Mouse (Mus musculus) bone marrow, adult 2 months (tissue): ENCODE measurements around the gene Zfp523. TPM values are rescaled to one million over a fixed set of nuclear protein-coding genes. Genes with fewer than 3 reads are reported as not detected.

Experiments used
- H3K27ac ChIP-seq: fragments of 200-500 bp; 2 replicates; pipeline ENCODE4 v1.5.1; 2012; ENCODE audit warnings: low read depth, mild to moderate bottlenecking, control low read depth, inconsistent platforms, low read length; ENCODE audit not compliant: control insufficient read depth, poor library complexity, insufficient read depth
- H3K4me1 ChIP-seq: fragments of 200-500 bp; 2 replicates; pipeline ENCODE4 v1.6.1; 2011; ENCODE audit warnings: low read length; ENCODE audit not compliant: control insufficient read depth, insufficient read depth
- H3K4me3 ChIP-seq: fragments of 200-500 bp; replicated peaks from 2 replicates; pipeline ENCODE3; 2011; ENCODE audit warnings: mild to moderate bottlenecking, low read depth, low read length, control low read depth; ENCODE audit not compliant: control insufficient read depth
- CTCF ChIP-seq: fragments of 200-500 bp; IDR thresholded peaks from 2 replicates; pipeline ENCODE4 v1.5.1; 2011; ENCODE audit warnings: low read length, control low read depth; ENCODE audit not compliant: control insufficient read depth, insufficient read depth
- POLR2A ChIP-seq: fragments of 200-500 bp; IDR thresholded peaks from 2 replicates; pipeline ENCODE4 v1.6.1; 2011; ENCODE audit warnings: low read depth, mild to moderate bottlenecking, control low read depth, low read length, borderline replicate concordance; ENCODE audit not compliant: control insufficient read depth
- WGBS: fragments of 180-500 bp; shearing (Covaris S2); methylation state at CpG from one replicate; pipeline ENCODE4 v1.1.7; 2018; 5-methylcytosine and 5-hydroxymethylcytosine counted together
- polyA plus RNA-seq: library from polyadenylated mRNA; stranded (reverse); fragments of >200 nt; gene quantifications from 2 replicates; pipeline ENCODE4 v1.2.4, GENCODE M21; 2011; ENCODE audit warnings: low replicate concordance; ENCODE audit not compliant: missing spikeins, insufficient read depth, insufficient read length

Gene Zfp523
- polyA plus RNA-seq, 1 experiment: 11.8 TPM

DNA sequence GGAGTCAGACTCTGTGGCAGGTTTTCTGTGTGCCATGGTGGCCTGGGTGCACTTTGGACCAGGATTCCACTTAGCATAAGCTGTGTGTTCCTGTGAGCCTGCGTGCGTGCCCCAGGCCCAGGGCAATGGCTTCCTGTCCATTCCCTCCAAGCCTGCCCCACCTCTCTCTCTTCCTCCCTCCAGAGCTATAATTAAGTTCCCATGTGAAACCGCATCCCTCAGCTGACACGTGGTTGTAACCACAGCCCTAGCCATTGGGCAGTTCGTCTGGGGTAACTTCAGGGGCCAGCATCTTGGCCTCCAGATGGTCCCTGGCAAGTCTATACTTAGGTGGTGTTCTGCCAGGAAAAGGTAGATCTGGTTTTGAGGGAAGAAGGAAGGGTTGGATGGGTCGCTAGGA, 70.7 kb downstream of the Zfp523 start:
- 3% methylated on average over 6 of the region's 6 CpGs for WGBS
- peak; percentile 44; the same call in 1 of the 2 replicates for TF ChIP-seq POLR2A
- no peak for TF ChIP-seq CTCF
- H3K4me3 ChIP-seq: no peak overlapping the region
- H3K4me1 ChIP-seq: peaks cover 12% of the 10 kb centered on the region
- H3K27ac ChIP-seq: peak overlapping the region; percentile 35

DNA sequence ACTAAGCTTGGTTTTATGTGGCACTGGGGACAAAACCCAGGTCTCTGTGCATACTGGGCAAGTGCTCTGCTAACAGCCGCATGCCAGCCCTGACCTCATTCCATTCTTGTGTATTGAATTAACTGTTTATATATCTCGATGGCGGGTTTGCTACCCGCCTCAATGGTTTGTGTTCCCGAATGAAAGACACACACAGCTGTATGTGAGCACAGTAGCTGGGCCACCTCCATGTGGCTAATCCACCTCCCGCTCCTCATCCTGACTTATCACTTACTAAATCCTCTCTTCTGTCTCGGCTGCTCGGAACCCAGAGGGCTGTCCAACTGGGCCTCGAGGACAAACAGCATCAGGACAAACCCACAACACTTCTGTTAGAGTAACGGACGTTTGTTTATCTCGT, 72.1 kb downstream of the Zfp523 start:
- no peak for TF ChIP-seq POLR2A
- TF ChIP-seq CTCF: no peak
- 69% methylated on average over 12 of the region's 12 CpGs for whole genome bisulfite sequencing
- H3K4me1 ChIP-seq: peaks cover 12% of the 10 kb centered on the region
- H3K27ac ChIP-seq: no peak overlapping the region
- H3K4me3 ChIP-seq: no peak overlapping the region

DNA sequence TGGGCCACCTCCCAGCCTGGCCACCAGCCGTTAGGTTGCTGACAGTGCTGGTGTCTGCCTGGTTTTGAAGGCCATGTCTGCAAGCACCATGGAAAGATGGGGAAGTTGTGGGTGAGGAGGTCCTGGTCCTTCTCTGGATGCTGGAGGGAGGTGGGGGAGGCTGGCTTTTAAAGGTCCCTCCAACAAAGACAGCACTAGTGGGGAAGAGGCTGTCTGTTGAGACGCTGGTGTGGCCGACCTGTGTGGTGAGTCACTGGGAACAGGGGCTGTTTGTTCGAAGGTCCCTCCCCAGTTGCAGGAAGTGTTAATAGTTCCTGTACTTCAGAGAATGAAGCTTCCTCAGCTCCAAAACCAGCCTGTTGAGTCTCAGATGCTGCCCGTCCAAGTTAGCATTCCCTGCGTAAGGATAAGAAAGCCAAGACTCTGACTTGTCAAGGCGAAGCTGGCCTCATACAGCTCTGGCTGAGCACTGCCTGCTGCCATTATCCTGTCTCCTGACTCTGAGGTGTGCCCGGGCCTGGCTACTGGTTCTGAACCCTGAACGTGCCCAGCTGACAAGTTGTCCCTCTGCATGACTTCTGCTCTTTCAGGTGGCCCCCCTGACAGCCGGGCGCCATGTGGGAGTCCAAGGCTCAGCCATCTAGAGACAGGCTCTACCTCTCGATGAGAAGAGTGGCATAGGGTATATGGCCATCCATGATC, 74.8 kb downstream of the Zfp523 start:
- Histone ChIP-seq H3K4me1 (peaks cover 12% of the 10 kb centered on the region), H3K27ac (no peak overlapping the region), H3K4me3 (no peak overlapping the region)
- TF ChIP-seq CTCF: no peak
- no peak for TF ChIP-seq POLR2A
- 53% methylated on average over 12 of the region's 12 CpGs for WGBS

DNA sequence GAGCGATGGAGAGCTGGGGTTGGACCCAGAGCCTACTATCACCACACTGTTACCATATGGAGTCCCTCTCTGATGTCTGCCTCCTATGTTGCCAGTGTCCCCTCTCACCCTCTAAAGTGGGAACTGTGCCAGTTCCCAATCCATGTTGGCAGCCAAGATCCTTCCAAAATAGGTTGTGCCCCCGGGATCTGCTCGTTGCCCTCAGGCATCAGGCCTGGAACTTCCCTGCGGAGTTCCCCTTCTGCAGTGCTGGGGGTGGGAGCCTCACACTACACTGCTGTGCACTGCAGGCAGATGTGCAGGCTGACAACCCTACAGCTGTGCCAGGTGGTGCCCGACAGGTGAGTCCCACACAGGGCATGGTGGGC, 75.3 kb downstream of the Zfp523 start:
- WGBS: 79% methylated on average over 5 of the region's 5 CpGs
- no peak for TF ChIP-seq CTCF
- Histone ChIP-seq H3K4me1 (peaks cover 12% of the 10 kb centered on the region), H3K27ac (no peak overlapping the region), H3K4me3 (no peak overlapping the region)

DNA sequence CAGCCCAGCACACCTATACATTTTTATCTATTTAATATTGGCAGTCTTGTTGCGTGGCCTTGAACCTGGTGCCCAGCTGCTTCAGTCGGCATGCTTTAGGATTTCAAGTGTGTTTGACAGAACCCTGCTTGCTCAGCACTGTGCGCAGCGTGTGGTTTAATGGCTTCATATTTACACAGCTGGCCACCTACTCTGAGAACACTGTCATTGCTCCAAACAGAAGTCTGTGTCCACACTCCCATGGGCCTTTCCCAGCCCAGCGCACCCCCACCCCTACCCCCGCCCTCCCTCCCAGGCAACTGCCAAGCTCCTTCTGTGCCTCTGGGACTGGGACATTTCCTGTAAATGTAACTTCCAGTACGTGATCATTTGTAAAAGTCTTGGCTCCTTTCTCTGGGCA, 76.3 kb downstream of the Zfp523 start:
- TF ChIP-seq CTCF: no peak
- TF ChIP-seq POLR2A: no peak
- WGBS: 84% methylated on average over 7 of the region's 7 CpGs
- H3K4me3 ChIP-seq: no peak overlapping the region
- H3K4me1 ChIP-seq: peaks cover 5% of the 10 kb centered on the region
- no peak overlapping the region for H3K27ac ChIP-seq

DNA sequence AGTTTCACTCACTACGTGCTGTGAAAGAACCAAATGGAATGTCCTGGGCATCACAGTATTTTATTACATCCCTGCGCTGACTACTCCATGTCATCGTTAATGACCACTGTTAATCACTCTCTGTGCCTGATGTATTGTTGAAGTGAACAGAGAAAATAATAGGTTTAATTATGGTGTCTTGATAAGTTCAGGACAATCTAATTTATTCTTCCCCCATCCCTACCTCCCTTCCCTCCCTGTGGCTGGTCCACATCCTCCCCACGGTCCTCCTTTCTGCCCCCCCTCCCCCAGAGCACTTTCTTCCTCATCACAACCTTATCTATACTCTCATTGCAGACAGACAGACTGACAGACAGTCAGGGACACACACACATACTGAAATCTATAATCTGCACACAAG, 77.9 kb downstream of the Zfp523 start:
- Histone ChIP-seq H3K27ac (no peak overlapping the region), H3K4me1 (peaks cover 6% of the 10 kb centered on the region), H3K4me3 (no peak overlapping the region)
- TF ChIP-seq POLR2A: no peak
- 70% methylated on average over 4 of the region's 4 CpGs for WGBS

Other genes starting within 250 kb of the Zfp523 start
- 0.83 and 1.9 TPM in 2 replicates for gene Tcp11, start 96.5 kb upstream of the Zfp523 start, polyA plus RNA-seq
- 0.57 TPM in 1 of 2 replicates, not detected in the other for gene Scube3, start 35.0 kb upstream of the Zfp523 start, polyA plus RNA-seq
- 41.3 and 45.4 TPM in 2 replicates for gene Def6, start 30.6 kb downstream of the Zfp523 start, polyA plus RNA-seq
- 4.4 and 13.2 TPM in 2 replicates for gene Ppard, start 55.6 kb downstream of the Zfp523 start, polyA plus RNA-seq
- 24.9 and 40.5 TPM in 2 replicates for gene Fance, start 136.4 kb downstream of the Zfp523 start, polyA plus RNA-seq
- 776 and 1,141 TPM in 2 replicates for gene Rpl10a, start 151.3 kb downstream of the Zfp523 start, polyA plus RNA-seq
- 1.1 and 2.8 TPM in 2 replicates for gene Tead3, start 173.7 kb downstream of the Zfp523 start, polyA plus RNA-seq
- 1.9 and 7.8 TPM in 2 replicates for gene Tulp1, start 188.1 kb downstream of the Zfp523 start, polyA plus RNA-seq